Mouse (Mus musculus): ENCODE results near the gene Ssbp1.
A peak's percentile ranks its signal among the peaks of the same experiment; 100 is the strongest.

The Ssbp1 gene

GRCm38 (mm10) chr6:40470916-40471719, at the start of gene Ssbp1:
TSS of gene Ssbp1 (plus strand) at chr6:40471352.
- ATAC-seq (ENCODE audit: low TSS enrichment) = peak; percentile 99

- ATAC-seq (ENCODE audit: low TSS enrichment) = no peak
These were observed 48.1 kb upstream of the Ssbp1 start for GRCm38 (mm10) chr6:40423013-40423412.

GRCm38 (mm10) chr6:40423774-40424173, 47.4 kb upstream of the Ssbp1 start:
- peak; percentile 45 for ATAC-seq (ENCODE audit: low TSS enrichment)

- ATAC-seq (ENCODE audit: low TSS enrichment) = no peak
These were observed 43.7 kb upstream of the Ssbp1 start for GRCm38 (mm10) chr6:40427441-40427840.

GRCm38 (mm10) chr6:40428696-40429095, 42.5 kb upstream of the Ssbp1 start:
- ATAC-seq (ENCODE audit: low TSS enrichment) = no peak

GRCm38 (mm10) chr6:40429521-40429931, 41.6 kb upstream of the Ssbp1 start:
- no peak for ATAC-seq (ENCODE audit: low TSS enrichment)

- ATAC-seq (ENCODE audit: low TSS enrichment) = no peak
These were observed 40.9 kb upstream of the Ssbp1 start for GRCm38 (mm10) chr6:40430251-40430650.

GRCm38 (mm10) chr6:40430878-40431277, 40.3 kb upstream of the Ssbp1 start:
- no peak for ATAC-seq (ENCODE audit: low TSS enrichment)

- ATAC-seq (ENCODE audit: low TSS enrichment) = no peak
These were observed 39.8 kb upstream of the Ssbp1 start for GRCm38 (mm10) chr6:40431356-40431755.

- ATAC-seq (ENCODE audit: low TSS enrichment) = no peak
These were observed 39.3 kb upstream of the Ssbp1 start for GRCm38 (mm10) chr6:40431812-40432211.

- ATAC-seq (ENCODE audit: low TSS enrichment) = peak; percentile 48
These were observed 38.5 kb upstream of the Ssbp1 start for GRCm38 (mm10) chr6:40432346-40433275.

- ATAC-seq (ENCODE audit: low TSS enrichment) = no peak; the same call in 1 of the 2 replicates
These were observed 36.5 kb upstream of the Ssbp1 start for GRCm38 (mm10) chr6:40434697-40435096.

GRCm38 (mm10) chr6:40435151-40436046, 35.8 kb upstream of the Ssbp1 start:
- peak; percentile 40 for ATAC-seq (ENCODE audit: low TSS enrichment)

- peak; percentile 69 for ATAC-seq (ENCODE audit: low TSS enrichment)
These were observed 35.1 kb upstream of the Ssbp1 start, which contains the start of gene E330009J07Rik for GRCm38 (mm10) chr6:40436047-40436483. TSS of gene E330009J07Rik (minus strand) at chr6:40436135.

GRCm38 (mm10) chr6:40438936-40439335, 32.2 kb upstream of the Ssbp1 start, which contains the start of gene Wee2:
TSS of gene Wee2 (plus strand) at chr6:40439088.
- 0 out of 2 replicates have a peak, but pooled peaks have one; percentile 2 for ATAC-seq (ENCODE audit: low TSS enrichment)

GRCm38 (mm10) chr6:40439731-40440130, 31.4 kb upstream of the Ssbp1 start:
- no peak for ATAC-seq (ENCODE audit: low TSS enrichment)

GRCm38 (mm10) chr6:40441276-40441675, 29.9 kb upstream of the Ssbp1 start:
- no peak for ATAC-seq (ENCODE audit: low TSS enrichment)

- ATAC-seq (ENCODE audit: low TSS enrichment) = no peak
These were observed 29.4 kb upstream of the Ssbp1 start for GRCm38 (mm10) chr6:40441755-40442154.

- ATAC-seq (ENCODE audit: low TSS enrichment) = no peak
These were observed 27.7 kb upstream of the Ssbp1 start for GRCm38 (mm10) chr6:40443281-40443928.

GRCm38 (mm10) chr6:40448626-40449025, 22.5 kb upstream of the Ssbp1 start:
- no peak for ATAC-seq (ENCODE audit: low TSS enrichment)

Measured in frontal cortex, adult (tissue).